Mouse (Mus musculus): ENCODE measurements at regions not wholly inside any gene's neighbourhood (a gene's known extent, or its start where the extent isn't known, plus 50 kb on each side); places are given as distances from the start of the nearest gene placed in this dataset.
"Not testable (repeated sequence)": the region's sequence is repeated elsewhere in the genome, so short reads cannot be mapped to it uniquely, and the experiment has no call there.

DNA sequence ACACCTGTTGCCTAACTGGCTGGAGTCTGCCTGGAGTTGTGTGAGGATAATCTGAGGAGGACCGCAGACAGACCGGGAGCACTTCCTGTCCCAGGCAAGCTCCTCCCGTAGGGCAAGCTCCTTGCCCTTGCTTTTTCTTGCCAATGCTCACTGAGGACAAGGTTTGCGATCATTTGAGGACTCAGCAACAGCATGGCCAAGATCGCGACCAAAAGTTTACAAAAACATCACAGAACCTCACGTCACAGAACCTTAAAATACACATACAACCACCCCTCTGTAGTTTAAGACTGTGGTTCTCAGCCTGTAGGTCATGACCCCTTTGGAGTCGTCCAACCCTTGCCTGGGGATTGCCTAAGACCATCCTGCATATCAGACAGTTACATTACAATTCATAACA lies 383.7 kb upstream of the Arid1b start:
- Histone ChIP-seq H3K27me3 (ENCODE audit: control insufficient read depth, insufficient read depth, low read length) (no peaks in the 10 kb centered on the region; the same call in 1 of the 2 replicates), H3K4me1 (ENCODE audit: control insufficient read depth, insufficient read depth, low read length) (no peaks in the 10 kb centered on the region), H3K27ac (ENCODE audit: insufficient read depth, low read length) (no peak overlapping the region), H3K4me3 (replicated peaks; ENCODE audit: insufficient read depth, low read depth, low read length) (no peak overlapping the region)
- 87% methylated on average over 8 of the region's 8 CpGs for WGBS
- TF ChIP-seq POLR2A (IDR thresholded peaks at IDR 0.05; ENCODE audit: borderline replicate concordance, insufficient read depth, low read length) = no peak
- TF ChIP-seq CTCF (IDR thresholded peaks at IDR 0.05; ENCODE audit: borderline replicate concordance, insufficient read depth, low read depth, low read length) = no peak
- no peak for DNase-seq

DNA sequence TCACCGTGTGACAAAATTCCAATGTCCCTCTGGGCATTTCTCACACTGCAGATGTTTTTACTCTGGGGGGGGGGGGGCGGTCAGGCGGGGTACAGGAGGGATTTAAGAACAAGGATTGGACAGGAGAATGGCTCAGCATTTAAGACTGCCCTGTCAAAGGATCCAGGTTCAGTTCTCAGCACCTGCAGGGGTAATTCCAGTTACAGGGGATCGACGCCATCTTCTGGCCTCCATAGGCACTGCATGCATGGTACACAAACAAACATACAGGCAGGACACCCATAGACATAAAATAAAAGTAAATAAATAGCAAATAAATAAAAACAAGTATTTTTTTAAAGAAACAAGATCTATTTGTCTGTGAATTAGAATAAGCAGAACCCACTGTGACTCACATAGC lies 383.1 kb upstream of the Arid1b start:
- DNase-seq = no peak
- Histone ChIP-seq H3K4me3 (replicated peaks; ENCODE audit: insufficient read depth, low read depth, low read length) (no peak overlapping the region), H3K4me1 (ENCODE audit: control insufficient read depth, insufficient read depth, low read length) (no peaks in the 10 kb centered on the region), H3K27me3 (ENCODE audit: control insufficient read depth, insufficient read depth, low read length) (no peaks in the 10 kb centered on the region; the same call in 1 of the 2 replicates), H3K27ac (ENCODE audit: insufficient read depth, low read length) (no peak overlapping the region)
- 89% methylated on average over 5 of the region's 5 CpGs for WGBS
- no peak for TF ChIP-seq CTCF (IDR thresholded peaks at IDR 0.05; ENCODE audit: borderline replicate concordance, insufficient read depth, low read depth, low read length)
- TF ChIP-seq POLR2A (IDR thresholded peaks at IDR 0.05; ENCODE audit: borderline replicate concordance, insufficient read depth, low read length) = no peak

DNA sequence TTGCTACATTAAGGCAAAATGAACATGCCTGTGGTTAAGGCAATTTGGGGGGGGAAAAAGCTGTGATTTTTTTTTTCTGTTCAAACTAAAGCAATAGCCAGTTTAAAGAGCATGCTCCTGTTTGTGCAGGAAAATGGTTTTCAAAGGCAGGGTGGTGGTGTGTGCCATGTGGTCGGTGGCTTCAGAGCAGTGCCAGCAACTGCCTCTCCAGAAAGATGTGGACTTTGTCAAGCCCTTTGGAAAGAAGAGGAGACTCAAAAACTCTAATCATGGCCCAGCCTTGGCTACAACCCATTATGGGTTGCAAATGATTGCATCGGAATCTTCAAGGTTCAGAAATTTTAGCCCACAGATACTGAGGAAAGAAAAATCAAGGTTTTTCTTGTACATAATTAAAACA lies 382.4 kb upstream of the Arid1b start:
- no peaks in the 10 kb centered on the region; the same call in 1 of the 2 replicates for H3K27me3 ChIP-seq (ENCODE audit: control insufficient read depth, insufficient read depth, low read length)
- no peaks in the 10 kb centered on the region for H3K4me1 ChIP-seq (ENCODE audit: control insufficient read depth, insufficient read depth, low read length)
- 61% methylated on average over 2 of the region's 2 CpGs for WGBS
- no peak for DNase-seq
- TF ChIP-seq CTCF (IDR thresholded peaks at IDR 0.05; ENCODE audit: borderline replicate concordance, insufficient read depth, low read depth, low read length) = no peak
- no peak for TF ChIP-seq POLR2A (IDR thresholded peaks at IDR 0.05; ENCODE audit: borderline replicate concordance, insufficient read depth, low read length)
- no peak overlapping the region for H3K4me3 ChIP-seq (replicated peaks; ENCODE audit: insufficient read depth, low read depth, low read length)
- no peak overlapping the region for H3K27ac ChIP-seq (ENCODE audit: insufficient read depth, low read length)

DNA sequence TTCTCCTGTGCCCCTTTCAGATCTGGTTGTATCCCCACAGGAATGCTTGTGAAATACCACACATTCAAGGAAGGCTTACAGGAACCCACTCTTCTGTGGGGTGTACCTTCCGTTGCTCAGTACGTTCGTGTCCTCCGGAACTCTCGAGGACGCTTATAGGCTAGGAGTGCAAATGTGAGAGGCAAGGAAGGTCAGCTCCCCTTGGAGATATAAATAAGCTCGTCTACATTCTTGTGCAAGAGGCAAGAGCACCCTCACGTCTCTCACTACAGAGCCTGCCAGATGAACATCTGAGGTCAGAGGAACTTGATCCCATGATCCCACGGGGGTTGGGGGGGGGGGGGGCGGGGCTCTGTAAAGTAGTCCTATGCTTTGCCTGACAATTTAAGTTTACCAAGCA lies 382.0 kb upstream of the Arid1b start:
- no peak for TF ChIP-seq POLR2A (IDR thresholded peaks at IDR 0.05; ENCODE audit: borderline replicate concordance, insufficient read depth, low read length)
- no peak for TF ChIP-seq CTCF (IDR thresholded peaks at IDR 0.05; ENCODE audit: borderline replicate concordance, insufficient read depth, low read depth, low read length)
- no peaks in the 10 kb centered on the region for H3K4me1 ChIP-seq (ENCODE audit: control insufficient read depth, insufficient read depth, low read length)
- no peaks in the 10 kb centered on the region; the same call in 1 of the 2 replicates for H3K27me3 ChIP-seq (ENCODE audit: control insufficient read depth, insufficient read depth, low read length)
- no peak for DNase-seq
- no peak overlapping the region for H3K27ac ChIP-seq (ENCODE audit: insufficient read depth, low read length)
- H3K4me3 ChIP-seq (replicated peaks; ENCODE audit: insufficient read depth, low read depth, low read length) = no peak overlapping the region
- WGBS = 54% methylated on average over 10 of the region's 10 CpGs

DNA sequence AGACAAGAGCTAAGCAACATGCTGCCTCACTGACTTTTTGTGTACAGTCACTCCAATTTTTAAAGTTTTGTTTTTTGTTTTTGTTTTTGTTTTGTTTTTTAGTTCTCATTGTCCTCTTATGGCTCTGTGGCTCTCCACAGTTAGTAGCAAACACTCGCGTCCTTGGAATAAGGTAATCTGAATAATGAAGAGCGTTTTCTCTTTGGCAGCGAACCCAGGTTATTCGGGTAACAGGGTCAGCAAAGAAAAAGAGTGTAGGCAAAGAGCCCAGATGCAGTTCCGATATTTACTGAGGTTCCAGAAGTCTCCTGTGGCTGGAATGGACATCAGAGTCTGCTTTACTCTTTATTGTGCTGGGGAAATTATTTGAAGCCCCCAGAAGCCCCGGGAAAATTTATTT lies 381.4 kb upstream of the Arid1b start:
- 38% methylated on average over 7 of the region's 7 CpGs for WGBS
- Histone ChIP-seq H3K27ac (ENCODE audit: insufficient read depth, low read length) (no peak overlapping the region), H3K27me3 (ENCODE audit: control insufficient read depth, insufficient read depth, low read length) (no peaks in the 10 kb centered on the region; the same call in 1 of the 2 replicates), H3K4me3 (replicated peaks; ENCODE audit: insufficient read depth, low read depth, low read length) (no peak overlapping the region), H3K4me1 (ENCODE audit: control insufficient read depth, insufficient read depth, low read length) (no peaks in the 10 kb centered on the region)
- peak in 1 of 2 experiments; percentile 9 for DNase-seq
- TF ChIP-seq CTCF (IDR thresholded peaks at IDR 0.05; ENCODE audit: borderline replicate concordance, insufficient read depth, low read depth, low read length) (no peak), POLR2A (IDR thresholded peaks at IDR 0.05; ENCODE audit: borderline replicate concordance, insufficient read depth, low read length) (no peak)

DNA sequence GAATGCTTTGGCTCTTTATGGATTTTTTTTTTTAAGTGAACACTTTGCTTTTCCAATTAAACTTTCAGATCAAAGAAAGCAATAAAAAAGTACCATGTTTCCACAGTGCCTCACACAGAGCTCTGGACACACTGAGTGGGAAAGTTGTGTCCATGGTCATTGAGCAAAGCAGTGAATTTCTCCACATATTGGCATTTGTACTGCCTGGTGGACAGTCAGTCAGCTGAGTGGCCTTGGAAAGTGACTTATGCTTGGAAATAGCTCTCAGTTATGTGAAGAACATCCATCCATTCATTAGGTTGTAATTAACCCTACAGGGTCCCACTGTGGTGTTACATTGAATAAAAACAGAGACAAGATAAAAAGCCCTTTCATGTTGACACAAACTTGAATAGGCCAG lies 373.8 kb upstream of the Arid1b start:
- Histone ChIP-seq H3K27me3 (ENCODE audit: control insufficient read depth, insufficient read depth, low read length) (no peaks in the 10 kb centered on the region), H3K27ac (ENCODE audit: insufficient read depth, low read length) (no peak overlapping the region), H3K4me1 (ENCODE audit: control insufficient read depth, insufficient read depth, low read length) (no peaks in the 10 kb centered on the region), H3K4me3 (replicated peaks; ENCODE audit: insufficient read depth, low read depth, low read length) (no peak overlapping the region)
- no peak for DNase-seq
- TF ChIP-seq POLR2A (IDR thresholded peaks at IDR 0.05; ENCODE audit: borderline replicate concordance, insufficient read depth, low read length) (no peak), CTCF (IDR thresholded peaks at IDR 0.05; ENCODE audit: borderline replicate concordance, insufficient read depth, low read depth, low read length) (no peak)

DNA sequence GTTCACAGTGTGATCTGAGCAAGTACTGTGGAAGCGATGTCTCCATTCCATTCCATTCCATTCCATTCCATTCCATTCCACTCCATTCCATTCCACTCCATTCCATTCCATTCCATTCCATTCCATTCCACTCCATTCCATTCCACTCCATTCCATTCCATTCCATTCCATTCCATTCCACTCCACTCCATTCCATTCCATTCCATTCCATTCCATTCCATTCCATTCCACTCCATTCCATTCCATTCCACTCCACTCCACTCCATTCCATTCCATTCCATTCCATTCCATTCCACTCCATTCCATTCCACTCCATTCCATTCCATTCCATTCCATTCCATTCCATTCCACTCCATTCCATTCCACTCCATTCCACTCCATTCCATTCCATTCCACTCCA lies 368.0 kb upstream of the Arid1b start:
- not testable (repeated sequence) for H3K4me3 ChIP-seq (replicated peaks; ENCODE audit: insufficient read depth, low read depth, low read length); H3K27ac ChIP-seq (ENCODE audit: insufficient read depth, low read length); H3K27me3 ChIP-seq (ENCODE audit: control insufficient read depth, insufficient read depth, low read length); H3K4me1 ChIP-seq (ENCODE audit: control insufficient read depth, insufficient read depth, low read length); DNase-seq
- 94% methylated on average over 1 of the region's 1 CpGs for WGBS

DNA sequence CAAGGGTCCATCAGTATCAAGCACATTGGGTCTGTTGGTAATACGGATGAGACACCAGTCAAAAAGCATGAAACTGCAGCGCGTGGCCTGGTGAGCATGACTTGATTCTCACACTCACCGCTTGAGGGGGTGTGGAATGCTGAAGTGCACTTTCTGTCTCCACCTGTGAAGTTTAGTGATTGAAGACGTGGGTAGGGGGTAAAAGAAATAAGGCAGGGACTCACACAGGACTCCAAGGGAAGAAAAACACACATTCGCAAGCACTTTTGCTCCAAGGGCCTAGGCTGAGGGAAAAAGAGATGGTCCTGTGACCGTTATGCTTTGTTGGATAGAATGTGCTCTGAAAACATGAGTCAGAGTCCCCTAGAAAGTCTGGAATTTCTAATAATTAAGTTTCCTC lies 366.6 kb upstream of the Arid1b start:
- no peak for DNase-seq
- TF ChIP-seq POLR2A (IDR thresholded peaks at IDR 0.05; ENCODE audit: borderline replicate concordance, insufficient read depth, low read length) = no peak
- TF ChIP-seq CTCF (IDR thresholded peaks at IDR 0.05; ENCODE audit: borderline replicate concordance, insufficient read depth, low read depth, low read length) = no peak
- WGBS = 89% methylated on average over 7 of the region's 7 CpGs
- Histone ChIP-seq H3K27ac (ENCODE audit: insufficient read depth, low read length) (no peak overlapping the region), H3K4me3 (replicated peaks; ENCODE audit: insufficient read depth, low read depth, low read length) (no peak overlapping the region), H3K27me3 (ENCODE audit: control insufficient read depth, insufficient read depth, low read length) (no peaks in the 10 kb centered on the region), H3K4me1 (ENCODE audit: control insufficient read depth, insufficient read depth, low read length) (no peaks in the 10 kb centered on the region)

DNA sequence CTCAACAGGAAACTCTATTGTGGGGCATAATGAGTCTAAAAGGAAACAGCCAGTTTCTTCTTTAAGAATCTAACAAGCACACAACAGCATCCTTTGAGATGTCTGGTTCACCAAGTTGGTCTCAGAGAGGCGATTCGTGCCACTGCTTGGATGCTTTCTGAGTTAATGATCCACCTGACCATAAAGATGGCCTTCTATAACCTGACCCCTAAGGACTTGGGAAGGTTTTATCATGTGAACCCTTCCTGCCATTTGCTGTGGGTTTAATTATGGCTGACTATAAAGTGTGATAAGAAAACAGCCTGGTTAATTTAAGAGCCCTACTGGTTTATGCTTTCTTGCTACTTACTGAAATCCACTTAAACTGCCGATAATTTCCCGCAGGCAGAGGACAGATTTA lies 363.0 kb upstream of the Arid1b start:
- no peak for DNase-seq
- 93% methylated on average over 4 of the region's 4 CpGs for WGBS
- no peak for TF ChIP-seq CTCF (IDR thresholded peaks at IDR 0.05; ENCODE audit: borderline replicate concordance, insufficient read depth, low read depth, low read length)
- no peak for TF ChIP-seq POLR2A (IDR thresholded peaks at IDR 0.05; ENCODE audit: borderline replicate concordance, insufficient read depth, low read length)

More for the DNA sequence above, 363.0 kb upstream of the Arid1b start:
- Histone ChIP-seq H3K27me3 (ENCODE audit: control insufficient read depth, insufficient read depth, low read length) (no peaks in the 10 kb centered on the region), H3K4me3 (replicated peaks; ENCODE audit: insufficient read depth, low read depth, low read length) (no peak overlapping the region), H3K4me1 (ENCODE audit: control insufficient read depth, insufficient read depth, low read length) (no peaks in the 10 kb centered on the region), H3K27ac (ENCODE audit: insufficient read depth, low read length) (no peak overlapping the region)

All from cerebellum, adult 2 months (tissue).